In genomic region chr11:106535660-106536252, GRCm38 (mm10) we compare ENCODE assay signal across 9 mouse cellular contexts. TPM values are rescaled to one million over a fixed set of nuclear protein-coding genes. Genes with fewer than 3 reads are reported as not detected.
DNase-seq lines count a peak whose midpoint lies in the region; ATAC-seq and TF ChIP-seq lines count a peak whose summit lies in the region.
"Had no signal": no experiment of that assay in that cellular context is flagged by ENCODE, and none has a peak within 500 bp of the region (broad histone marks: within the 10 kb centered on the region; RNA-seq: fewer than 3 reads in every experiment).

No protein-coding gene starts in this region.

- H3K4me2 ChIP-seq in heart, embryonic 16.5 days (ENCODE audit: low read depth, low read length) = no peak overlapping the region
- no peak overlapping the region for H3K4me2 ChIP-seq in lung, embryonic 16.5 days (ENCODE audit: low read depth, low read length)
- H3K4me2 ChIP-seq in limb, embryonic 15.5 days = no peak overlapping the region
- no peak overlapping the region for H3K4me2 ChIP-seq in midbrain, postnatal 0 days (ENCODE audit: low read depth, low read length, poor library complexity, severe bottlenecking)

- H3K27ac ChIP-seq in heart, embryonic 16.5 days (ENCODE audit: low read length) = peak overlapping the region; percentile 66
- H3K27ac ChIP-seq in lung, embryonic 16.5 days (ENCODE audit: low read length) = 0 out of 2 replicates have a peak overlapping the region, but pooled peaks have one; percentile 27
- H3K27ac ChIP-seq in limb, embryonic 15.5 days = 0 out of 2 replicates have a peak overlapping the region, but pooled peaks have one; percentile 30
- peak overlapping the region; percentile 70 for H3K27ac ChIP-seq in midbrain, postnatal 0 days (ENCODE audit: low read depth, low read length)

- no peak for DNase-seq in heart, postnatal 10 days
- no peak for DNase-seq in lung, adult 18-20 months
- DNase-seq in midbrain, postnatal 0 days (ENCODE audit: low spot score) = no peak
- DNase-seq in cerebellum, adult 8-10 months = no peak
- DNase-seq in adrenal gland, postnatal 14 days = no peak

- no peak overlapping the region for H3K9ac ChIP-seq in heart, embryonic 16.5 days (ENCODE audit: low read length)
- H3K9ac ChIP-seq in lung, embryonic 16.5 days (ENCODE audit: low read length) = no peak overlapping the region
- H3K9ac ChIP-seq in limb, embryonic 15.5 days = no peak overlapping the region
- no peak overlapping the region for H3K9ac ChIP-seq in midbrain, postnatal 0 days (replicated peaks; ENCODE audit: low read length, poor library complexity, severe bottlenecking)

- no peaks in the 10 kb centered on the region for H3K27me3 ChIP-seq in heart, embryonic 16.5 days (ENCODE audit: control insufficient read depth, insufficient read depth, low read length)
- H3K27me3 ChIP-seq in lung, embryonic 16.5 days (ENCODE audit: control insufficient read depth, insufficient read depth, low read depth, low read length) = no peaks in the 10 kb centered on the region
- H3K27me3 ChIP-seq in limb, embryonic 15.5 days = no peaks in the 10 kb centered on the region
- no peaks in the 10 kb centered on the region for H3K27me3 ChIP-seq in midbrain, postnatal 0 days (ENCODE audit: insufficient read depth, low read length)

- H3K4me3 ChIP-seq in heart, embryonic 16.5 days (ENCODE audit: low read length) = no peak overlapping the region
- no peak overlapping the region for H3K4me3 ChIP-seq in lung, embryonic 16.5 days (ENCODE audit: low read length)
- no peak overlapping the region for H3K4me3 ChIP-seq in limb, embryonic 15.5 days
- H3K4me3 ChIP-seq in midbrain, postnatal 0 days (ENCODE audit: low read depth, low read length) = no peak overlapping the region

- WGBS in heart, embryonic 16.5 days = 73% methylated on average over 9 of the region's 9 CpGs
- 83% methylated on average over 9 of the region's 9 CpGs for WGBS in lung, embryonic 16.5 days
- 84% methylated on average over 9 of the region's 9 CpGs for WGBS in limb, embryonic 15.5 days
- WGBS in midbrain, postnatal 0 days = 84% methylated on average over 9 of the region's 9 CpGs

- no peak for TF ChIP-seq CTCF in midbrain, postnatal 0 days (IDR thresholded peaks at IDR 0.05)

- peaks cover 4% of the 10 kb centered on the region; the same call in 1 of the 2 replicates for H3K4me1 ChIP-seq in heart, embryonic 16.5 days (ENCODE audit: control insufficient read depth, insufficient read depth, low read length)
- H3K4me1 ChIP-seq in lung, embryonic 16.5 days (replicated peaks; ENCODE audit: control insufficient read depth, insufficient read depth, low read length) = no peaks in the 10 kb centered on the region
- H3K4me1 ChIP-seq in limb, embryonic 15.5 days = peaks cover 13% of the 10 kb centered on the region
- peaks cover 4% of the 10 kb centered on the region; the same call in 1 of the 2 replicates for H3K4me1 ChIP-seq in midbrain, postnatal 0 days (ENCODE audit: insufficient read depth, low read length)

- intact Hi-C loops in heart, postnatal 10 days (cut with DNase I) = no loop called here

- peaks cover 7% of the 10 kb centered on the region for H3K36me3 ChIP-seq in heart, embryonic 16.5 days (ENCODE audit: control insufficient read depth, insufficient read depth)
- peaks cover 3% of the 10 kb centered on the region; the same call in 1 of the 2 replicates for H3K36me3 ChIP-seq in lung, embryonic 16.5 days (ENCODE audit: control insufficient read depth, insufficient read depth, low read length)
- peaks cover 10% of the 10 kb centered on the region; the same call in 1 of the 2 replicates for H3K36me3 ChIP-seq in limb, embryonic 15.5 days
- H3K36me3 ChIP-seq in midbrain, postnatal 0 days (ENCODE audit: insufficient read depth, low read length) = peaks cover 12% of the 10 kb centered on the region; the same call in 1 of the 2 replicates

- no peak for ATAC-seq in heart, embryonic 16.5 days (replicated peaks; ENCODE audit: extremely low read depth, insufficient read depth, low FRiP score)
- ATAC-seq in lung, embryonic 16.5 days (ENCODE audit: low read depth) = no peak
- ATAC-seq in limb, embryonic 15.5 days (ENCODE audit: insufficient number of reproducible peaks, low FRiP score, low TSS enrichment, low read depth) = no peak
- ATAC-seq in midbrain, postnatal 0 days (ENCODE audit: low FRiP score) = peak; percentile 47; the same call in 1 of the 2 replicates
- ATAC-seq: intestine, postnatal 0 days had no signal

- no peaks in the 10 kb centered on the region for H3K9me3 ChIP-seq in heart, embryonic 16.5 days (replicated peaks; ENCODE audit: control insufficient read depth, low read length)
- H3K9me3 ChIP-seq in lung, embryonic 16.5 days (ENCODE audit: control insufficient read depth, low read length) = no peaks in the 10 kb centered on the region
- H3K9me3 ChIP-seq in limb, embryonic 15.5 days = no peaks in the 10 kb centered on the region
- H3K9me3 ChIP-seq in midbrain, postnatal 0 days (ENCODE audit: low read length) = no peaks in the 10 kb centered on the region

RNA-seq across cellular contexts. Expression of gene Ern1, which starts 48.1 kb away (rescaled TPM):
- 4.7 and 5.3 TPM in 2 replicates for polyA plus RNA-seq in heart, embryonic 16.5 days (2015; fragmentation: Nextera tagmentation; extraction: Ambion mirVana)
- total RNA-seq in heart, postnatal 10 days (2021) = 10 to 100 TPM in 1 of 2 experiments, 1 to 10 TPM in 1; 8.9 to 10.5 TPM
- 5.5 and 5.8 TPM in 2 replicates for polyA plus RNA-seq in lung, embryonic 16.5 days (2015; fragmentation: Nextera tagmentation; extraction: Ambion mirVana)
- polyA plus RNA-seq in limb, embryonic 15.5 days (2015; fragmentation: Nextera tagmentation; extraction: Ambion mirVana) = 5.9 and 6.6 TPM in 2 replicates
- total RNA-seq in midbrain, postnatal 0 days (2014; rRNA removed) = 10.1 and 10.3 TPM in 2 replicates
- 2.2 and 3.7 TPM in 2 replicates for polyA plus RNA-seq in midbrain, postnatal 0 days (2015; fragmentation: Nextera tagmentation; extraction: Ambion mirVana)
- 80.9 and 82.3 TPM in 2 replicates for total RNA-seq in adrenal gland, postnatal 14 days (2021)
